Mouse (Mus musculus): ENCODE results near the gene Exoc6b. TPM values are rescaled to one million over a fixed set of nuclear protein-coding genes. Genes with fewer than 3 reads are reported as not detected.

Gene Exoc6b
- total and polyA plus RNA-seq, 2 experiments from 2014 or later, result 8.0 to 10.2 TPM

DNA sequence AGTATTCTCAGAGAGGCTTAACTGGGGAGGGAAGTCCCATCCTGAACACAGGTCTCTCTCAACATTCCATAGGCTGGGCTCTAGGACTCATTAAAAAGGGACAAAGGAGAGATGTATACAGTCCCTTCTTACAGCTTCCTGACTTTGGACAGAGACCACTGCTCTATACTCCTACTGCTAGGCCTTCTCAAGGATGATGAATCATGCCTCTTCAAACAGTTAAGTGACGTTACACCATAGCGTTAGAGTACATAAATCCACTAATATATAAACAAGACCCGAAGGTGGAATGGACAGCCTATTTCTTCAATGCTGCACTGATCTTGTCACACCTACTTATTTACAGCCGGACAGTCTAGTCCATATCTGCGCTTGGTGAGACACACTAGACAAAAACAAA, 369.7 kb downstream of the Exoc6b start:
- no peak overlapping the region for H3K9ac ChIP-seq (replicated peaks; ENCODE audit: low read depth, low read length)
- no peak for DNase-seq (ENCODE audit: low spot score)
- H3K4me2 ChIP-seq (ENCODE audit: low read depth, low read length), result no peak overlapping the region
- H3K4me1 ChIP-seq (ENCODE audit: control insufficient read depth, insufficient read depth), result peaks cover 13% of the 10 kb centered on the region
- H3K27me3 ChIP-seq (ENCODE audit: control insufficient read depth, insufficient read depth, low read length), result no peaks in the 10 kb centered on the region
- TF ChIP-seq CTCF (IDR thresholded peaks at IDR 0.05; ENCODE audit: low read depth) (no peak), EP300 (IDR thresholded peaks at IDR 0.05; ENCODE audit: low read depth) (no peak)
- no peaks in the 10 kb centered on the region for H3K9me3 ChIP-seq (replicated peaks; ENCODE audit: control insufficient read depth, low read length)
- ATAC-seq (ENCODE audit: insufficient read depth, low read depth), result no peak
- 77% methylated on average over 5 of the region's 5 CpGs for WGBS
- H3K27ac ChIP-seq (ENCODE audit: low read depth), result no peak overlapping the region
- no peaks in the 10 kb centered on the region for H3K36me3 ChIP-seq (replicated peaks; ENCODE audit: control insufficient read depth, insufficient read depth, low read length)
- H3K4me3 ChIP-seq (ENCODE audit: low read depth, low read length), result no peak overlapping the region

DNA sequence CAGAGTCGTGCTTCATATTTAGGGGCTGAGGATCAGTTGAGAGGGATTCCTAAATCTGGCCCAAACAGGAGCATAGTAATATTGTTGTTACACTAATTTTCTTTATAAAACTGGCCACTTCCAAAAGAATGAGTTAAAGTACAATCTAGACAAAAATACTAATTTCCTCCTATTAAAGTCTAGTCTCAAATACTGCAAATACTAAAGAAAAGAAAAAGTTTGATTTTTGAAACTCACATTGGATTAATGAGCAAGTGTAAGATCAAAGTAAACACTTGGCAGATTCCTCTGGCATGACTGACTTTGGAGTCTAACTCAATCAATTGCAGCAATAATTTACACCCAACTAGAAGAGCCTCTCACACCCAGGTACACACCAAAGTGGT, 371.0 kb downstream of the Exoc6b start:
- no peaks in the 10 kb centered on the region for H3K9me3 ChIP-seq (replicated peaks; ENCODE audit: control insufficient read depth, low read length)
- H3K36me3 ChIP-seq (replicated peaks; ENCODE audit: control insufficient read depth, insufficient read depth, low read length), result no peaks in the 10 kb centered on the region
- no peak for TF ChIP-seq EP300 (IDR thresholded peaks at IDR 0.05; ENCODE audit: low read depth)
- no peak for TF ChIP-seq CTCF (IDR thresholded peaks at IDR 0.05; ENCODE audit: low read depth)
- H3K4me3 ChIP-seq (ENCODE audit: low read depth, low read length), result no peak overlapping the region
- H3K27ac ChIP-seq (ENCODE audit: low read depth), result no peak overlapping the region
- H3K4me1 ChIP-seq (ENCODE audit: control insufficient read depth, insufficient read depth), result peaks cover 14% of the 10 kb centered on the region
- ATAC-seq (ENCODE audit: insufficient read depth, low read depth) (no peak), DNase-seq (ENCODE audit: low spot score) (no peak)
- H3K9ac ChIP-seq (replicated peaks; ENCODE audit: low read depth, low read length), result no peak overlapping the region
- 22% methylated on average over 1 of the region's 1 CpGs for WGBS
- H3K27me3 ChIP-seq (ENCODE audit: control insufficient read depth, insufficient read depth, low read length), result no peaks in the 10 kb centered on the region
- H3K4me2 ChIP-seq (ENCODE audit: low read depth, low read length), result no peak overlapping the region

DNA sequence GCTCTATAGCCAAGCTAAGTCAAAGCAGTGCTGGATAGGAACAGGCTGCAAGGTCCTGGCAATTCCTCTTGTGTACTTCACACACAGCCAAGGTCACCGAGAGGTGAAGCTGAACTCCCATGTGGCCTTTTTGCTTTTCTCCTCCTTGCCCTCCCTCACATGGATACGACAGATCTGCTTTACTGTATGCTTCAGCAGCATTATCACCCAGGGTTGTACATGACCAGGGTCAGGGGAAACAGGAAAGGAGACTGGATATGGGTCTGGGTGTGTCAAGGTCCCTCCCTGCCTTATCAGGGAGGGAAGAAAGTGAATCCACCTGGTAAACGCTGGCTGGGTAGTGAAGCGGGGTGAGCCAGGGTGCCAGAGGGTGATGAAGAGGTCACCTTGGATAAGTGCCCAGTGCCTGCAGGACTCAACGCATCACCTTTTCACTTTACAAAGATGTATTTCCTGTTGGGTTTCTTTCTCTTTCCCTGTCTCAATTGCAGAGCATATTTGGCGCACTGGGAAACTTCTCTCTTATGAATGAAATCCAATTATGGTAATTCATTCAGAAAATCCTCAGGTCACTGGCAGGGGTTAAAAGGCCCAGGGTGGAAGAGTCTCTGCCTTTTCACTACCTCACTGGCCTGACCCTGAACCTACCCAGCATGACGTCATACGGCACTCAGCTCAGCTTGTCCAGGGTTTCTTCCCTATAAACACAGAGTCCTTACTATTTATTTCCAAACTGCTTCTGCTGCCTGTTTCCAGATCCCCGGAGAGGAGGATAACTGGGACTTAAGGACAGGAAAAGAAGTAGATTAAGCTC, 371.6 kb downstream of the Exoc6b start:
- WGBS, result 15% methylated on average over 9 of the region's 9 CpGs
- TF ChIP-seq EP300 (IDR thresholded peaks at IDR 0.05; ENCODE audit: low read depth), result no peak
- TF ChIP-seq CTCF (IDR thresholded peaks at IDR 0.05; ENCODE audit: low read depth), result no peak
- H3K9me3 ChIP-seq (replicated peaks; ENCODE audit: control insufficient read depth, low read length), result no peaks in the 10 kb centered on the region
- peak; percentile 52 for DNase-seq (ENCODE audit: low spot score)
- H3K4me3 ChIP-seq (ENCODE audit: low read depth, low read length), result no peak overlapping the region
- no peak overlapping the region for H3K9ac ChIP-seq (replicated peaks; ENCODE audit: low read depth, low read length)
- ATAC-seq (ENCODE audit: insufficient read depth, low read depth), result peak; percentile 72; the same call in 1 of the 2 replicates
- H3K4me2 ChIP-seq (ENCODE audit: low read depth, low read length), result no peak overlapping the region; the same call in 1 of the 2 replicates
- H3K4me1 ChIP-seq (ENCODE audit: control insufficient read depth, insufficient read depth), result peaks cover 17% of the 10 kb centered on the region
- H3K36me3 ChIP-seq (replicated peaks; ENCODE audit: control insufficient read depth, insufficient read depth, low read length), result no peaks in the 10 kb centered on the region
- no peaks in the 10 kb centered on the region for H3K27me3 ChIP-seq (ENCODE audit: control insufficient read depth, insufficient read depth, low read length)
- no peak overlapping the region for H3K27ac ChIP-seq (ENCODE audit: low read depth)

DNA sequence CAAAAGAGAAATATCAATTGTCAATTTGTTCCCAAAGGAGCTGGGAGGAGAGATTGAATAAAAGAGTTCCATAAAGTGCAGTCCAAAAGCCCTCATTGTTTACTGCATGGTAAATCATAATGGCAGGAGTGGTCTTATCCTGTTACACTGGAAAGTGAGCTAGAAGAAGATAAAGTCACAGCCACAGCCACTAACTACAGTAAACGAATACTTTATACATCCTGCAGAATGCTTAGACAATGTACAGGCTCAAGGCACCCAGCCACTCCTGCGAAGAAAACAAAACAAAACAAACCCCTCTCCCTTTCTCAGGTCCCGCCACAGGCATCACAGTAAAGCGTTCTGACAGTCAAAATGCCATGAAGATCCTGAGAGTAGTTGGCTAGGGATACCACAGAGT, 375.5 kb downstream of the Exoc6b start:
- no peak for DNase-seq (ENCODE audit: low spot score)
- H3K9ac ChIP-seq (replicated peaks; ENCODE audit: low read depth, low read length), result no peak overlapping the region
- peaks cover 17% of the 10 kb centered on the region for H3K4me1 ChIP-seq (ENCODE audit: control insufficient read depth, insufficient read depth)
- no peaks in the 10 kb centered on the region for H3K9me3 ChIP-seq (replicated peaks; ENCODE audit: control insufficient read depth, low read length)
- H3K27ac ChIP-seq (ENCODE audit: low read depth), result no peak overlapping the region
- no peaks in the 10 kb centered on the region for H3K27me3 ChIP-seq (ENCODE audit: control insufficient read depth, insufficient read depth, low read length)
- H3K36me3 ChIP-seq (replicated peaks; ENCODE audit: control insufficient read depth, insufficient read depth, low read length), result no peaks in the 10 kb centered on the region
- H3K4me2 ChIP-seq (ENCODE audit: low read depth, low read length), result no peak overlapping the region
- ATAC-seq (ENCODE audit: insufficient read depth, low read depth), result no peak
- no peak overlapping the region for H3K4me3 ChIP-seq (ENCODE audit: low read depth, low read length)
- TF ChIP-seq CTCF (IDR thresholded peaks at IDR 0.05; ENCODE audit: low read depth), result no peak
- no peak for TF ChIP-seq EP300 (IDR thresholded peaks at IDR 0.05; ENCODE audit: low read depth)
- 48% methylated on average over 4 of the region's 4 CpGs for WGBS

DNA sequence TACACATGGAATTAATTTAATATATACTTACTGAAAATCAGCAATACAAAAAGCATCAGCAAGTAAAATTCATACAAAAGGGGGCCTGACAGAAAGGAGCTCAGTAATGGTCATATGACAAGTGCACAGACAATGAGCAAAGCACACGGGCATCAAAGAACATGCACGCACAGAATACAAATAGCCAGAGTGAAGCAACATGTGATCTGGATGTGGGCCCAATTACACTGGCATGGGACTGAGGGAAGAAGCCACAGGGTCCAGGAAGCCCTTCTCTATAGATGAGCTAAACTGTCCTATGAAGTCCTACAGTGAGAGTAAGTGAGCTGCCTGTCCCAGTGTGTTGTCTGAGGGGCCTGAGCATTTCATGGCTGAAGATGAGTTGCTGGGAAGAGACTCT, 376.1 kb downstream of the Exoc6b start:
- Histone ChIP-seq H3K27me3 (ENCODE audit: control insufficient read depth, insufficient read depth, low read length) (no peaks in the 10 kb centered on the region), H3K9me3 (replicated peaks; ENCODE audit: control insufficient read depth, low read length) (no peaks in the 10 kb centered on the region), H3K4me2 (ENCODE audit: low read depth, low read length) (no peak overlapping the region), H3K4me1 (ENCODE audit: control insufficient read depth, insufficient read depth) (peaks cover 17% of the 10 kb centered on the region), H3K36me3 (replicated peaks; ENCODE audit: control insufficient read depth, insufficient read depth, low read length) (no peaks in the 10 kb centered on the region), H3K4me3 (ENCODE audit: low read depth, low read length) (no peak overlapping the region), H3K27ac (ENCODE audit: low read depth) (no peak overlapping the region), H3K9ac (replicated peaks; ENCODE audit: low read depth, low read length) (no peak overlapping the region)
- WGBS, result 64% methylated on average over 2 of the region's 2 CpGs
- DNase-seq (ENCODE audit: low spot score), result no peak
- TF ChIP-seq EP300 (IDR thresholded peaks at IDR 0.05; ENCODE audit: low read depth), result no peak
- no peak for TF ChIP-seq CTCF (IDR thresholded peaks at IDR 0.05; ENCODE audit: low read depth)
- ATAC-seq (ENCODE audit: insufficient read depth, low read depth), result no peak

DNA sequence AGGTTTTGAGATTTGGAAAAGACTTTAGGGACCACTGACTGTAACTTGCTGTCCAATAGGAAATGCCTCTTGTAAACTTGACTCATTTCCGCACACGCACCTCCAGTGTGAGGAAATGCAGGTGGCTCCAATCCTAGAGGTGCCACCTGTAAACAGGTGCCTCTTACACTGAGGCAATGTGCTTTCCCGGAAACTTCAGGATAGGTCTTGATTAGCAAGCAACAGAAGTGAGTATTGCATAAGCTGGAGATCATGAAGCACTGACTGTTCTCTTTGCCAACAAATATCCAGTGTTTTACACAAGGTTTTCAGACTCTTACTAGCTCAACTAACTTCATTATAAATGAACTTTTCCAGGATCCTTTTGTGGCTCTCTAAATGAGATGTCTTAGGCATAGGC, 377.4 kb downstream of the Exoc6b start:
- TF ChIP-seq CTCF (IDR thresholded peaks at IDR 0.05; ENCODE audit: low read depth) (no peak), EP300 (IDR thresholded peaks at IDR 0.05; ENCODE audit: low read depth) (no peak)
- DNase-seq (ENCODE audit: low spot score) (no peak), ATAC-seq (ENCODE audit: insufficient read depth, low read depth) (no peak)
- Histone ChIP-seq H3K9me3 (replicated peaks; ENCODE audit: control insufficient read depth, low read length) (no peaks in the 10 kb centered on the region), H3K4me1 (ENCODE audit: control insufficient read depth, insufficient read depth) (0 out of 2 replicates have a peak, but pooled peaks cover 7% of the 10 kb centered on the region), H3K4me3 (ENCODE audit: low read depth, low read length) (no peak overlapping the region), H3K4me2 (ENCODE audit: low read depth, low read length) (no peak overlapping the region), H3K27me3 (ENCODE audit: control insufficient read depth, insufficient read depth, low read length) (no peaks in the 10 kb centered on the region), H3K36me3 (replicated peaks; ENCODE audit: control insufficient read depth, insufficient read depth, low read length) (no peaks in the 10 kb centered on the region), H3K9ac (replicated peaks; ENCODE audit: low read depth, low read length) (no peak overlapping the region), H3K27ac (ENCODE audit: low read depth) (no peak overlapping the region)
- WGBS, result 85% methylated on average over 3 of the region's 3 CpGs

Data from heart, postnatal 0 days (tissue).